In the genomic region with DNA sequence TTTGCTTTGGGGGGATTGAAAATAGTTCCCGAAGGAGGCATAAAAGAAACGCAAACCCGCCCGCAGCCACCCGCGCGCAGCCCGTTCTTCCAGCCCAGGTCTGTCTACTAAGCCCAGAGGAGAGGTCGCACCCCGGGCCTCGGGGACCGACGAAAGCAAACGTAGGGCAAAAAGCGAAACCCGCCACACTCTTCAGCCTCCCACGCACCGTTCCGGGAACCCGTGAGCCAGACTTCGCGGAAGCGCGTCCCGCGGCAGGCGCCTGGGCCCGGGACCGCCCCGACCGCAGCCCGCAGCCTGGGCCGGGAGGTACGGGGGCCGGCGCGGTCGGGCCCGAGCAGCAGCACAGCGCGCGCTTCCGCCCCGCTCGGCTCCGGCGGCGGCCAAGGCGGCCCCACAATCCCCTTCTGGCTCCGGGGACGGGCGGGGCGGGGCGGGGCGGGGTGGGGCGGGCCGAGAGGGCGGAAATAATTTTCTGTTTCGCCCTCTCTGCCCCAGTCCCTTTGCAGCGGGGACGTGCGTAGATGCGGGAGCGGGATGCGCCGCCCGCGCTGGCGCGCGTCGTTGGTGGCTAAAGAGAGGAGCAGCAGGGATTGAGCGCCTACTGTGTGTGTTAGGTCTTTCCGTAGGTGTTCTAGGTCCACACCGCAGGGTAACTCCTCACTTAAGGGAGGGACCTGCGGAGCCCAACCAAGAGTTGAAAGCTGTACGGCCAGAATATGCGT, we compare ENCODE assay signal across 8 mouse cellular contexts. TPM values are rescaled to one million over a fixed set of nuclear protein-coding genes. Genes with fewer than 3 reads are reported as not detected.
DNase-seq lines count a peak whose midpoint lies in the region; ATAC-seq and TF ChIP-seq lines count a peak whose summit lies in the region.

No protein-coding gene starts in this region.

- H3K4me2 ChIP-seq in limb, embryonic 15.5 days = peak overlapping the region; percentile 82
- peak overlapping the region; percentile 75 for H3K4me2 ChIP-seq in midbrain, embryonic 15.5 days

- peaks cover 2% of the 10 kb centered on the region; the same call in 1 of the 2 replicates for H3K36me3 ChIP-seq in embryonic facial prominence, embryonic 10.5 days (replicated peaks)
- H3K36me3 ChIP-seq in kidney, adult 2 months (ENCODE audit: control insufficient read depth, insufficient read depth, low read length) = no peaks in the 10 kb centered on the region
- H3K36me3 ChIP-seq in limb, embryonic 15.5 days = 0 out of 2 replicates have a peak, but pooled peaks cover 3% of the 10 kb centered on the region
- no peaks in the 10 kb centered on the region for H3K36me3 ChIP-seq in midbrain, embryonic 15.5 days (replicated peaks)

- ATAC-seq in limb, embryonic 15.5 days (ENCODE audit: insufficient number of reproducible peaks, low FRiP score, low TSS enrichment, low read depth) = peak; percentile 85
- ATAC-seq in midbrain, embryonic 15.5 days (replicated peaks) = peak; percentile 86

- TF ChIP-seq CTCF in kidney, adult 2 months (conservative IDR thresholded peaks at IDR 0.05; ENCODE audit: insufficient read depth, insufficient read length, low read depth, low read length) = no peak

- peak; percentile 71 for TF ChIP-seq POLR2A in kidney, adult 2 months (IDR thresholded peaks at IDR 0.05; ENCODE audit: low read depth, low read length)

- H3K4me1 ChIP-seq in embryonic facial prominence, embryonic 10.5 days = peaks cover 65% of the 10 kb centered on the region
- H3K4me1 ChIP-seq in kidney, adult 2 months (ENCODE audit: control insufficient read depth, insufficient read depth, low read length) = peaks cover 17% of the 10 kb centered on the region
- H3K4me1 ChIP-seq in limb, embryonic 15.5 days = peaks cover 56% of the 10 kb centered on the region
- peaks cover 45% of the 10 kb centered on the region for H3K4me1 ChIP-seq in midbrain, embryonic 15.5 days

- H3K27ac ChIP-seq in embryonic facial prominence, embryonic 10.5 days (replicated peaks) = peak overlapping the region; percentile 86
- peak overlapping the region; percentile 93 for H3K27ac ChIP-seq in kidney, adult 2 months (ENCODE audit: insufficient read depth, low read depth, low read length)
- H3K27ac ChIP-seq in limb, embryonic 15.5 days = peak overlapping the region; percentile 80
- peak overlapping the region; percentile 67 for H3K27ac ChIP-seq in midbrain, embryonic 15.5 days

- DNase-seq in 3T3-L1 (ENCODE audit: low read depth, low spot score) = peak; percentile 67
- DNase-seq in adrenal gland, adult 18-20 months (ENCODE audit: low spot score in 2 of 2) = peak; percentile 78 to 81
- DNase-seq in embryonic facial prominence, embryonic 10.5 days (ENCODE audit: low spot score) = peak; percentile 88
- DNase-seq in heart, adult 8-10 months (ENCODE audit: low spot score) = peak; percentile 76
- DNase-seq in kidney, adult 2 months = peak; percentile 83
- peak; percentile 82 to 84 for DNase-seq in spleen, postnatal 36 days (ENCODE audit: low spot score in 2 of 2)

- under 1% methylated on average over 78 of the region's 78 CpGs for WGBS in embryonic facial prominence, embryonic 10.5 days
- under 1% methylated on average over 78 of the region's 78 CpGs for WGBS in kidney, adult 2 months
- under 1% methylated on average over 73 of the region's 78 CpGs for WGBS in limb, embryonic 15.5 days
- WGBS in midbrain, embryonic 15.5 days = under 1% methylated on average over 61 of the region's 78 CpGs

- peak overlapping the region; percentile 90 for H3K9ac ChIP-seq in limb, embryonic 15.5 days
- peak overlapping the region; percentile 70 for H3K9ac ChIP-seq in midbrain, embryonic 15.5 days

- H3K27me3 ChIP-seq in embryonic facial prominence, embryonic 10.5 days (replicated peaks; ENCODE audit: low read depth, poor library complexity, severe bottlenecking) = peaks cover 34% of the 10 kb centered on the region
- H3K27me3 ChIP-seq in kidney, adult 2 months (replicated peaks; ENCODE audit: control insufficient read depth, insufficient read depth, low read length) = no peaks in the 10 kb centered on the region
- H3K27me3 ChIP-seq in limb, embryonic 15.5 days = peaks cover 17% of the 10 kb centered on the region
- H3K27me3 ChIP-seq in midbrain, embryonic 15.5 days (replicated peaks) = peaks cover 17% of the 10 kb centered on the region

- H3K4me3 ChIP-seq in embryonic facial prominence, embryonic 10.5 days = peak overlapping the region; percentile 92
- peak overlapping the region; percentile 92 for H3K4me3 ChIP-seq in kidney, adult 2 months (ENCODE audit: insufficient read depth, low read depth, low read length)
- peak overlapping the region; percentile 77 for H3K4me3 ChIP-seq in limb, embryonic 15.5 days
- H3K4me3 ChIP-seq in midbrain, embryonic 15.5 days = peak overlapping the region; percentile 66

- no peaks in the 10 kb centered on the region for H3K9me3 ChIP-seq in embryonic facial prominence, embryonic 10.5 days
- H3K9me3 ChIP-seq in limb, embryonic 15.5 days = no peaks in the 10 kb centered on the region
- H3K9me3 ChIP-seq in midbrain, embryonic 15.5 days = no peaks in the 10 kb centered on the region

RNA-seq across cellular contexts. Expression of a gene that starts 3.1 kb away (rescaled TPM):
- 10 to 100 TPM; 42.4 to 44.0 TPM for total RNA-seq in adrenal gland, adult 18-20 months (2021)
- 2.1 and 2.2 TPM in 2 replicates for polyA plus RNA-seq in embryonic facial prominence, embryonic 10.5 days (2016; fragmentation: Nextera tagmentation; extraction: Ambion mirVana)
- 10 to 100 TPM; 68.8 to 84.0 (median 69.8) TPM for total RNA-seq in heart, adult 8-10 months (2022)
- polyA plus RNA-seq in kidney, adult 2 months (2012; rRNA removed) = 36.6 and 40.4 TPM in 2 replicates
- 2.4 and 2.6 TPM in 2 replicates for polyA plus RNA-seq in limb, embryonic 15.5 days (2015; fragmentation: Nextera tagmentation; extraction: Ambion mirVana)
- polyA plus RNA-seq in midbrain, embryonic 15.5 days (2015; fragmentation: Nextera tagmentation; extraction: Ambion mirVana) = 3.9 and 4.4 TPM in 2 replicates

RNA-seq across cellular contexts. Expression of a gene that starts 25.5 kb away (rescaled TPM):
- 100 to 1,000 TPM; 165 to 273 TPM for total RNA-seq in adrenal gland, adult 18-20 months (2021)
- 18.2 and 20.0 TPM in 2 replicates for polyA plus RNA-seq in embryonic facial prominence, embryonic 10.5 days (2016; fragmentation: Nextera tagmentation; extraction: Ambion mirVana)
- total RNA-seq in heart, adult 8-10 months (2022) = 100 to 1,000 TPM; 133 to 158 (median 141) TPM
- polyA plus RNA-seq in kidney, adult 2 months (2012; rRNA removed) = 139 and 149 TPM in 2 replicates
- 13.5 and 18.6 TPM in 2 replicates for polyA plus RNA-seq in limb, embryonic 15.5 days (2015; fragmentation: Nextera tagmentation; extraction: Ambion mirVana)
- polyA plus RNA-seq in midbrain, embryonic 15.5 days (2015; fragmentation: Nextera tagmentation; extraction: Ambion mirVana) = 21.6 and 26.4 TPM in 2 replicates

RNA-seq across cellular contexts. Expression of a gene that starts 30.6 kb away (rescaled TPM):
- total RNA-seq in adrenal gland, adult 18-20 months (2021) = 1 to 10 TPM; 5.5 to 8.2 TPM
- 13.0 and 14.4 TPM in 2 replicates for polyA plus RNA-seq in embryonic facial prominence, embryonic 10.5 days (2016; fragmentation: Nextera tagmentation; extraction: Ambion mirVana)
- 1 to 10 TPM in 3 of 4 experiments, under 1 TPM in 1; 0.92 to 1.7 (median 1.2) TPM for total RNA-seq in heart, adult 8-10 months (2022)
- polyA plus RNA-seq in kidney, adult 2 months (2012; rRNA removed) = 0.86 and 1.2 TPM in 2 replicates
- 1.9 and 3.2 TPM in 2 replicates for polyA plus RNA-seq in limb, embryonic 15.5 days (2015; fragmentation: Nextera tagmentation; extraction: Ambion mirVana)
- 1.9 and 2.5 TPM in 2 replicates for polyA plus RNA-seq in midbrain, embryonic 15.5 days (2015; fragmentation: Nextera tagmentation; extraction: Ambion mirVana)

RNA-seq across cellular contexts. Expression of a gene that starts 40.1 kb away (rescaled TPM):
- 10 to 100 TPM; 18.6 to 19.5 TPM for total RNA-seq in adrenal gland, adult 18-20 months (2021)
- polyA plus RNA-seq in embryonic facial prominence, embryonic 10.5 days (2016; fragmentation: Nextera tagmentation; extraction: Ambion mirVana) = 23.2 and 24.1 TPM in 2 replicates
- total RNA-seq in heart, adult 8-10 months (2022) = 1 to 10 TPM; 4.6 to 6.3 (median 5.3) TPM
- 53.9 and 56.5 TPM in 2 replicates for polyA plus RNA-seq in kidney, adult 2 months (2012; rRNA removed)
- 13.1 and 14.7 TPM in 2 replicates for polyA plus RNA-seq in limb, embryonic 15.5 days (2015; fragmentation: Nextera tagmentation; extraction: Ambion mirVana)
- 23.1 TPM in 2 replicates for polyA plus RNA-seq in midbrain, embryonic 15.5 days (2015; fragmentation: Nextera tagmentation; extraction: Ambion mirVana)

RNA-seq across cellular contexts. Expression of a gene that starts 43.0 kb away (rescaled TPM):
- 100 to 1,000 TPM; 221 to 238 TPM for total RNA-seq in adrenal gland, adult 18-20 months (2021)
- polyA plus RNA-seq in embryonic facial prominence, embryonic 10.5 days (2016; fragmentation: Nextera tagmentation; extraction: Ambion mirVana) = 634 and 654 TPM in 2 replicates
- 100 to 1,000 TPM; 145 to 154 (median 150) TPM for total RNA-seq in heart, adult 8-10 months (2022)
- 397 and 399 TPM in 2 replicates for polyA plus RNA-seq in kidney, adult 2 months (2012; rRNA removed)
- polyA plus RNA-seq in limb, embryonic 15.5 days (2015; fragmentation: Nextera tagmentation; extraction: Ambion mirVana) = 413 and 414 TPM in 2 replicates
- polyA plus RNA-seq in midbrain, embryonic 15.5 days (2015; fragmentation: Nextera tagmentation; extraction: Ambion mirVana) = 421 and 431 TPM in 2 replicates

Comparison
In these comparisons a context has a peak if more than half of its experiments do, and no peak if none do; other contexts are left out.
1. Peak in every context shown above with its lines: DNase-seq, ATAC-seq, H3K4me3 ChIP-seq and H3K27ac ChIP-seq.